Mouse (Mus musculus): Measurements from ENCODE around the gene Cd40. TPM values are rescaled to one million over a fixed set of nuclear protein-coding genes. Genes with fewer than 3 reads are reported as not detected.

Cd40 gene
- polyA plus RNA-seq, 1 experiment: 13.6 TPM

- no peak overlapping the region for H3K27ac ChIP-seq (ENCODE audit: control insufficient read depth, insufficient read depth, low read depth, low read length, poor library complexity)
- WGBS: 19% methylated on average over 10 of the region's 10 CpGs
- no peaks in the 10 kb centered on the region for H3K4me1 ChIP-seq (ENCODE audit: control insufficient read depth, insufficient read depth, low read length)
- no peak overlapping the region for H3K4me3 ChIP-seq (replicated peaks; ENCODE audit: control insufficient read depth, low read depth, low read length)
- no peak for TF ChIP-seq CTCF (IDR thresholded peaks at IDR 0.05; ENCODE audit: control insufficient read depth, insufficient read depth, low read length)
- no peak for TF ChIP-seq POLR2A (IDR thresholded peaks at IDR 0.05; ENCODE audit: borderline replicate concordance, control insufficient read depth, low read depth, low read length)
These were observed 23.2 kb downstream of the Cd40 start for GRCm38 (mm10) chr2:165078605-165079004.

GRCm38 (mm10) chr2:165080657-165081056 lies 25.2 kb downstream of the Cd40 start:
- Histone ChIP-seq H3K4me1 (ENCODE audit: control insufficient read depth, insufficient read depth, low read length) (no peaks in the 10 kb centered on the region), H3K4me3 (replicated peaks; ENCODE audit: control insufficient read depth, low read depth, low read length) (no peak overlapping the region), H3K27ac (ENCODE audit: control insufficient read depth, insufficient read depth, low read depth, low read length, poor library complexity) (no peak overlapping the region)
- TF ChIP-seq POLR2A (IDR thresholded peaks at IDR 0.05; ENCODE audit: borderline replicate concordance, control insufficient read depth, low read depth, low read length) (no peak), CTCF (IDR thresholded peaks at IDR 0.05; ENCODE audit: control insufficient read depth, insufficient read depth, low read length) (no peak)
- WGBS: 30% methylated on average over 9 of the region's 9 CpGs

- H3K27ac ChIP-seq (ENCODE audit: control insufficient read depth, insufficient read depth, low read depth, low read length, poor library complexity): no peak overlapping the region
- H3K4me3 ChIP-seq (replicated peaks; ENCODE audit: control insufficient read depth, low read depth, low read length): no peak overlapping the region
- WGBS: 33% methylated on average over 7 of the region's 7 CpGs
- no peak for TF ChIP-seq POLR2A (IDR thresholded peaks at IDR 0.05; ENCODE audit: borderline replicate concordance, control insufficient read depth, low read depth, low read length)
- no peak for TF ChIP-seq CTCF (IDR thresholded peaks at IDR 0.05; ENCODE audit: control insufficient read depth, insufficient read depth, low read length)
- no peaks in the 10 kb centered on the region for H3K4me1 ChIP-seq (ENCODE audit: control insufficient read depth, insufficient read depth, low read length)
These were observed 25.8 kb downstream of the Cd40 start for GRCm38 (mm10) chr2:165081257-165081656.

- 78% methylated on average over 4 of the region's 4 CpGs for whole genome bisulfite sequencing
- no peak overlapping the region for H3K27ac ChIP-seq (ENCODE audit: control insufficient read depth, insufficient read depth, low read depth, low read length, poor library complexity)
- TF ChIP-seq CTCF (IDR thresholded peaks at IDR 0.05; ENCODE audit: control insufficient read depth, insufficient read depth, low read length): no peak
- TF ChIP-seq POLR2A (IDR thresholded peaks at IDR 0.05; ENCODE audit: borderline replicate concordance, control insufficient read depth, low read depth, low read length): no peak
- H3K4me3 ChIP-seq (replicated peaks; ENCODE audit: control insufficient read depth, low read depth, low read length): no peak overlapping the region
- no peaks in the 10 kb centered on the region for H3K4me1 ChIP-seq (ENCODE audit: control insufficient read depth, insufficient read depth, low read length)
These were observed 31.2 kb downstream of the Cd40 start for GRCm38 (mm10) chr2:165086634-165087033.

GRCm38 (mm10) chr2:165089470-165089869 lies 34.0 kb downstream of the Cd40 start:
- no peak overlapping the region for H3K27ac ChIP-seq (ENCODE audit: control insufficient read depth, insufficient read depth, low read depth, low read length, poor library complexity)
- WGBS: 51% methylated on average over 14 of the region's 14 CpGs
- no peak overlapping the region for H3K4me3 ChIP-seq (replicated peaks; ENCODE audit: control insufficient read depth, low read depth, low read length)
- no peak for TF ChIP-seq CTCF (IDR thresholded peaks at IDR 0.05; ENCODE audit: control insufficient read depth, insufficient read depth, low read length)
- no peak for TF ChIP-seq POLR2A (IDR thresholded peaks at IDR 0.05; ENCODE audit: borderline replicate concordance, control insufficient read depth, low read depth, low read length)
- H3K4me1 ChIP-seq (ENCODE audit: control insufficient read depth, insufficient read depth, low read length): no peaks in the 10 kb centered on the region

GRCm38 (mm10) chr2:165090650-165091049 lies 35.2 kb downstream of the Cd40 start, which contains the start of gene 1700025C18Rik:
TSS of gene 1700025C18Rik (minus strand) at chr2:165090750.
- Histone ChIP-seq H3K4me1 (ENCODE audit: control insufficient read depth, insufficient read depth, low read length) (no peaks in the 10 kb centered on the region), H3K27ac (ENCODE audit: control insufficient read depth, insufficient read depth, low read depth, low read length, poor library complexity) (no peak within 1 kb of the TSS), H3K4me3 (replicated peaks; ENCODE audit: control insufficient read depth, low read depth, low read length) (no peak within 1 kb of the TSS)
- TF ChIP-seq POLR2A (IDR thresholded peaks at IDR 0.05; ENCODE audit: borderline replicate concordance, control insufficient read depth, low read depth, low read length) (no peak), CTCF (IDR thresholded peaks at IDR 0.05; ENCODE audit: control insufficient read depth, insufficient read depth, low read length) (no peak)
- WGBS: 63% methylated on average over 2 of the region's 2 CpGs

GRCm38 (mm10) chr2:165091433-165091965 lies 36.1 kb downstream of the Cd40 start:
- H3K4me1 ChIP-seq (ENCODE audit: control insufficient read depth, insufficient read depth, low read length): no peaks in the 10 kb centered on the region
- H3K27ac ChIP-seq (ENCODE audit: control insufficient read depth, insufficient read depth, low read depth, low read length, poor library complexity): no peak overlapping the region
- TF ChIP-seq CTCF (IDR thresholded peaks at IDR 0.05; ENCODE audit: control insufficient read depth, insufficient read depth, low read length) (no peak), POLR2A (IDR thresholded peaks at IDR 0.05; ENCODE audit: borderline replicate concordance, control insufficient read depth, low read depth, low read length) (no peak)
- H3K4me3 ChIP-seq (replicated peaks; ENCODE audit: control insufficient read depth, low read depth, low read length): no peak overlapping the region
- 73% methylated on average over 8 of the region's 8 CpGs for WGBS

- no peak overlapping the region for H3K27ac ChIP-seq (ENCODE audit: control insufficient read depth, insufficient read depth, low read depth, low read length, poor library complexity)
- H3K4me1 ChIP-seq (ENCODE audit: control insufficient read depth, insufficient read depth, low read length): no peaks in the 10 kb centered on the region
- 77% methylated on average over 7 of the region's 7 CpGs for WGBS
- no peak for TF ChIP-seq POLR2A (IDR thresholded peaks at IDR 0.05; ENCODE audit: borderline replicate concordance, control insufficient read depth, low read depth, low read length)
- no peak for TF ChIP-seq CTCF (IDR thresholded peaks at IDR 0.05; ENCODE audit: control insufficient read depth, insufficient read depth, low read length)
- H3K4me3 ChIP-seq (replicated peaks; ENCODE audit: control insufficient read depth, low read depth, low read length): no peak overlapping the region
These were observed 37.0 kb downstream of the Cd40 start for GRCm38 (mm10) chr2:165092393-165092792.

- no peak for TF ChIP-seq CTCF (IDR thresholded peaks at IDR 0.05; ENCODE audit: control insufficient read depth, insufficient read depth, low read length)
- no peak for TF ChIP-seq POLR2A (IDR thresholded peaks at IDR 0.05; ENCODE audit: borderline replicate concordance, control insufficient read depth, low read depth, low read length)
- 26% methylated on average over 10 of the region's 10 CpGs for WGBS
- Histone ChIP-seq H3K4me3 (replicated peaks; ENCODE audit: control insufficient read depth, low read depth, low read length) (no peak overlapping the region), H3K4me1 (ENCODE audit: control insufficient read depth, insufficient read depth, low read length) (no peaks in the 10 kb centered on the region), H3K27ac (ENCODE audit: control insufficient read depth, insufficient read depth, low read depth, low read length, poor library complexity) (no peak overlapping the region)
These were observed 40.9 kb downstream of the Cd40 start for GRCm38 (mm10) chr2:165096367-165096766.
